Mouse (Mus musculus) liver, adult 10 weeks (tissue): ENCODE data around the gene Blvra. TPM values are rescaled to one million over a fixed set of nuclear protein-coding genes. Genes with fewer than 3 reads are reported as not detected.

Experiments
- polyA plus RNA-seq: library from polyadenylated mRNA; stranded (reverse); fragments of 350-450 nt; fragmentation: Illumina TruSeq; extraction: RNeasy Lipid Tissue Mini Kit (QIAGEN cat#74804); gene quantifications from one replicate; pipeline ENCODE4 v1.2.3, GENCODE M21; 2014; ENCODE audit warnings: low read depth, low replicate concordance

The Blvra gene
- 15.4 TPM for polyA plus RNA-seq

GRCm38 (mm10) chr2:127070435-127070841 is at the start of gene Blvra:
TSS of gene Blvra (plus strand) at chr2:127070665.

GRCm38 (mm10) chr2:127133621-127134461 is 63.4 kb downstream of the Blvra start, which contains the start of gene Ncaph:
TSS of gene Ncaph (minus strand) at chr2:127133954.

GRCm38 (mm10) chr2:127143158-127144063 is 72.9 kb downstream of the Blvra start, which contains the start of gene Itpripl1:
TSS of gene Itpripl1 (minus strand) at chr2:127143442.

Other genes with a start within 250 kb of the Blvra start
- gene Trpm7, start 194.4 kb upstream of the Blvra start, polyA plus RNA-seq, result 68.0 TPM
- 165 TPM for gene Sppl2a, start 137.4 kb upstream of the Blvra start, polyA plus RNA-seq
- gene Ap4e1, start 61.9 kb upstream of the Blvra start, polyA plus RNA-seq, result 6.0 TPM
- gene Ncaph, start 63.3 kb downstream of the Blvra start, polyA plus RNA-seq, result 0.58 TPM
- 1.6 TPM for gene Itpripl1, start 72.8 kb downstream of the Blvra start, polyA plus RNA-seq
- 0.79 TPM for gene 1810024B03Rik, start 137.6 kb downstream of the Blvra start, polyA plus RNA-seq
- 18.8 TPM for gene Snrnp200, start 137.7 kb downstream of the Blvra start, polyA plus RNA-seq
- gene Ciao1, start 177.2 kb downstream of the Blvra start, polyA plus RNA-seq, result 17.7 TPM
- gene Tmem127, start 177.2 kb downstream of the Blvra start, polyA plus RNA-seq, result 21.4 TPM
- gene Stard7, start 199.6 kb downstream of the Blvra start, polyA plus RNA-seq, result 127 TPM